Mouse (Mus musculus): Measurements from ENCODE around the gene Eva1c.
"Not testable (repeated sequence)": the region's sequence is repeated elsewhere in the genome, so short reads cannot be mapped to it uniquely, and the experiment has no call there.

Eva1c gene

GRCm38 (mm10) chr16:90826457-90826856 is at the start of gene Eva1c:
Eva1c (plus strand) TSS chr16:90826719.
- DNase-seq (ENCODE audit: low read depth, low spot score): no peak

GRCm38 (mm10) chr16:90779783-90780182 is 46.7 kb upstream of the Eva1c start:
- DNase-seq (ENCODE audit: low read depth, low spot score): no peak

- DNase-seq (ENCODE audit: low read depth, low spot score): no peak
Measured at GRCm38 (mm10) chr16:90783302-90783701, 43.2 kb upstream of the Eva1c start.

GRCm38 (mm10) chr16:90785257-90785656 is 41.3 kb upstream of the Eva1c start:
- DNase-seq (ENCODE audit: low read depth, low spot score): no peak

DNA sequence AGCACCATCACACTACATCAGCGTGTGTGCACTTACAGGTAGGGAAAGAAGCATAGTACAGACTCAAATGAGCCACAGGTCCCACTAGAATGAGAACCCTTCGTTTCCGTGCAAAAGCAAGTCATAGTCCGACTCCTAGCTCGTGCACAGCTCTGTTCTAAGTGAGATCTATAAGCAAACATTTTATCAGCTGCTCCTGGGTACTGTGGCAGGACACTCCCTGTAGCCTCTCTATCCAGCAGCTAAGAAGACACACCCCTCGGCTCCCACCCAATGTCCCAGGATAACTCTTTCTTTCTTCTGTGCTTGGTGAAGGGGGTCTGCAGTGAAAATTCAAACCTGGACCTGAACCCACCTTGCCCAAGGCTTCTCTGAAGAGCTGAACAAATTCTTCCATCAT is 37.9 kb upstream of the Eva1c start:
- no peak for DNase-seq (ENCODE audit: low read depth, low spot score)

- DNase-seq (ENCODE audit: low read depth, low spot score): no peak
Measured at GRCm38 (mm10) chr16:90790946-90791345, 35.6 kb upstream of the Eva1c start.

DNA sequence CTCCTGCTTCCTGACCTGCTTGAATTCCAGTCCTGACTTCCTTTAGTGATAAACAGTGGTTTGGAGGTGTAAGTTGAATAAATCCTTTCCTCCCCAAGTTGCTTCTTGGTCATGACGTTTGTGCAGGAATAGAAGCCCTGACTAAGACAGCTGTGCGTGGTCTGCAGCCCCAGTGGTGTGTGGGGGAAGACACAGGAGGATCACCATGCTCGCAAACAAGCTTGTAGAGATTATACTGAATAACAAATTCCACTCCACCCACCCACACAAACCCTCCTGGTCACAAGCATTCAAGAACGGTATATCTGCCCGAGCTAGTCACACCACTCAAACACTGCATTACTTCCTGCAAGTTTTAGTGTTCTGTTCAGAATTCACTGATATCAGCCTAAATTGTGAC is 34.5 kb upstream of the Eva1c start:
- no peak for DNase-seq (ENCODE audit: low read depth, low spot score)

DNA sequence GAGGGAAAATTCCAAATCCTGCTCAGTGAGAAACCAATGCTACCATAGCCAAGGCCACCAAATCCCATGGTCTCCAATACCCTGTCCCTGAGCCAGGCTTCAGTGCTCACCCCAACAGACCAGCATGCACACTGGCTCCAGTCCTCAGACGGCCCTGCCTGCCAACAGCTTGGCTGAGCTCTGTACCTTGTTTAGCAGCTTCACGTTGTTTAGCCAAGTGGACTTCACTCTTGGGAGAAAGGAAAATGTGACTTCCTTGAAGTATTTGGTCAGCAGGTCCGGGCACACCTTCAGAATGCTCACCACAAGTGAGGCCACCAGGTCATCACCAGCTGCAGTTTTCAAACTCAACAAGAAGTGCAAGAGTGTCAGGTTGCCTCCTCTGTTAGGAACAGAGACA is 34.0 kb upstream of the Eva1c start:
- no peak for DNase-seq (ENCODE audit: low read depth, low spot score)

- no peak for DNase-seq (ENCODE audit: low read depth, low spot score)
Measured at GRCm38 (mm10) chr16:90794708-90795107, 31.8 kb upstream of the Eva1c start.

DNA sequence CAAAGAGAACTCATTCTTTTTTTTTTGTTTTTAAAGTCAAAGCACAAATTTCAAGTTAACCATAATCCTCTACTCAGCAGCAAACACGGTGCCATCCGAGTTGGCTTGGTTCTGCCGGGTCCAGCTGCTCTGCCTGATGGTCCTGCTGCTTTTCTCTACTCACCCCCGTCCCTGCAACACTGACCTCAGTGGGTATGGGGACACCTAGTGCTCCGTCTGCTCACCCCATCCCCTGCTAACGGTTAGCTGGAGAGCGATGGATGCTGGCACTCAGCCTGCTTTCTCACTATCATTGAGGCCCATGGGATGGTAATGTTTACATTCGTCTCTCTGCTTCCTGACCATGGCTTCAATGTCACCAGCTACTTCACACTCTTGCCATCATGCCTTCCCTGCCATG is 28.1 kb upstream of the Eva1c start:
- DNase-seq (ENCODE audit: low read depth, low spot score): no peak

GRCm38 (mm10) chr16:90798848-90799247 is 27.7 kb upstream of the Eva1c start:
- no peak for DNase-seq (ENCODE audit: low read depth, low spot score)

- no peak for DNase-seq (ENCODE audit: low read depth, low spot score)
Measured at GRCm38 (mm10) chr16:90799840-90800239, 26.7 kb upstream of the Eva1c start.

DNA sequence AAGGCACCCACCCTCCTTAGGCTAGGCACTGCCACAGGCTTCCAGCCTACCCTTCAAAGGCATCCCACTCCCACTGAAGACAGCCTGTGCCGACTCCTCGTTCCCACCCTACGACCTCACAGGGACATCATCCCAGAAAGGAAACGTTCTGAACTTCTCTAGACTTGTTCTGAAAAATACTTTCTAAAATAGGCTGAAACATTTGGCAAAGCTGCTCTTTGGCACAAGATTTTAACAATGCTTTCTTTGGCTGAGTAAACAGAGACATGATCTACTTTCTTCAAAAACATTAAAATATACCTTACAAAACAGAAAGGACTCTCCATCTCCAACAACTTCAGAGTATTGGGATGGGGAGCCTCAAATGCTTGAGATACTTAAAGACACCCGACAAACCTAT is 25.3 kb upstream of the Eva1c start:
- no peak for DNase-seq (ENCODE audit: low read depth, low spot score)

DNA sequence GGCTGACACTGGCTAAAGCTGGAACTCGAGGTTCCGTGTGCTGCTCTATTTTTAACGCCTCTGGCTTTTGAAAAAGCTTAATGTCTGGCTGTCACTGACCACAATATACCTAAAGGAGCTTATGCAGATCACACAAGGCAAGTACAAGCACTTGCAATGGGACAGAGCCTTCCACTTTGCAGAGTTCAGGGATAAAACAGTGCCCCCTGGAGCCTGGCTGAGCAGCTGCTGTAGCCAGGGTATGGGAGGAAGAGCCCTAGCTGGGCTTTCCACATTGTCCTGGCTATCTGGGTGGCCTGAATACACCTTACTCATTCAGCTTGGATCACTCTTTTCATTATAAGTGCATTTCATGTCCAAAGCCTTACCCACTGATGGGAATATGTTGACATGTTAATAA is 24.6 kb upstream of the Eva1c start:
- no peak for DNase-seq (ENCODE audit: low read depth, low spot score)

GRCm38 (mm10) chr16:90804466-90804865 is 22.1 kb upstream of the Eva1c start:
- DNase-seq (ENCODE audit: low read depth, low spot score): no peak

DNA sequence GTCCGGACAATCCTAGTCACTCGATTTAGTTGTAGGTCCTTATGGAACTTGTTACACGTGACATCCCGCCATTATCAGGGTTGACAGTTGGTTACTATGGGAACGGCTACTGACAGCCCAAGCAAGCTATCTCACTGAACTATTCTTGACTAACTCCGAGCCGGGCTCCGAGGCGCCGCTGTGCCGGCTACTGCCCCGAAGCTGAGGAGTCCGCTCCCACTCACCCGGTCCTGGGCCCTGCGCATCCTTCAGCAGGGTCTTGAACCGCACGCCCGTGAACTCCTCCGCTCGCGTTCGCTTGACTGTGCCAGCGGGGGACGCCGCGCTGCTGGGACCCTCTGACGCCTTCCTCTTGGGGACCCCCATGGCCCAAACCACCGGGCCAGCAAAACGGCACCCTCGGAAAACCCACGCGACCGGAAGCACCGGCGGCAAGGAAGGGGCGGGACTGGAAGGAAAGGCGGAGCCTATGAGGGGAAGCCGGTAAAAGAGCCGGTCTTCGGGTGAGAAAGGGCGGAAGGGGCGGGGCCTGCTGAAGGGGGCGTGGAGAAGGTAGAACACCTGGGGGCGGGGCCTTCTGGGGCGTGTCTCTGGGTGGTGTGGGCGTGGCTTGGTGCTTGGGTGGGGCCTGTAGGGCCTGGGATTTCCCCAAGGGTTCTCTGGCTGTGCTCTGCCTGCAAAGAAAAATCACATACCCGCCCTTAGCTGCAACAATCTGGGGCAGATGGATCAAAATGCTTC is 16.4 kb upstream of the Eva1c start, which contains the start of gene Urb1:
TSS of gene Urb1 (minus strand) at position 439 of the 741 bp plus-strand sequence.
- peak; percentile 95 for DNase-seq (ENCODE audit: low read depth, low spot score)

DNA sequence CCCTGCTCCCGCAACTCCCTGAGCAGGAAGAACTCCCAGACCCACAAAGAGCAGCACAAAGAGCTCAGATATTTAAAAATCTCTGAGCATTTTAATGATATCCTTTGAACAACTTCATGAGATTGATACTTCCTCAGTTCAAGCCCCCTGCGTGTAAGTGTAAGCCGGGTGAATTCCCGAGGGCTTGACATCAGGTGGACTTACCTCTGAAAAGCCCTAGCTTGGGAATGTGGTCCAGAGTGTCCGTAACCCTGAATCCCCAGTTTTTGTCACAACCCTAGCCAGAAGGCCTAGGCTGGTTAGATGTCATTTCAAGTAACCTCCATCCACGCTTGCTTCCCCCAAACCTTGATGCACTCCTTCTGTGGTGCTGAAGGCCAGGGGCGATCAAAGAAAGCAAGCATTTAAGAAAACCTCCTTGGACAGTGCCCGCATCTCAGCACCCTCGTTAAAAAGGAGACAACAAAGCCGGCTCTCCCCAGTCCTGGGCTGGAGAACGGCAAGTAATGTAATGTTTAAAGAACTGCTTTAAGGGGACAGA is 15.7 kb upstream of the Eva1c start:
- no peak for DNase-seq (ENCODE audit: low read depth, low spot score)

DNA sequence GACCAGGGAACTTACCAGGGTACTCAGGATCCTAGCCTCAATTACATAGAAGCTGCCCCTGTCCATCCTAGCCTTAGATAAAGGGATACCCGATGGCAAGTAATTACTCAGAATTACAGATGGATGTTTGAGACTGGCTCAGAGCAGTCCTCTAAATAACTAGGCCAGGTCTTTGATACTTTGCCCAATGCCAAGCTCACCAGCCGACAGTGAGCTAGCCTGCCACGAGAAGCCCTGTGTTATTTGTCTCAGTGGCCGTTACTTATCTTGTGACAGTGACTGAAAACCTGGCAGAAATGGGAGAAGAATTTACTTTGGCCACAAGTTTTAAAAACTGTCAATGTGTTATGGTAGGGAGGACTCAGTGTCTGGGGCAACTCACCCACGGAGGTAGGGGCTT is 14.4 kb upstream of the Eva1c start:
- DNase-seq (ENCODE audit: low read depth, low spot score): no peak

DNA sequence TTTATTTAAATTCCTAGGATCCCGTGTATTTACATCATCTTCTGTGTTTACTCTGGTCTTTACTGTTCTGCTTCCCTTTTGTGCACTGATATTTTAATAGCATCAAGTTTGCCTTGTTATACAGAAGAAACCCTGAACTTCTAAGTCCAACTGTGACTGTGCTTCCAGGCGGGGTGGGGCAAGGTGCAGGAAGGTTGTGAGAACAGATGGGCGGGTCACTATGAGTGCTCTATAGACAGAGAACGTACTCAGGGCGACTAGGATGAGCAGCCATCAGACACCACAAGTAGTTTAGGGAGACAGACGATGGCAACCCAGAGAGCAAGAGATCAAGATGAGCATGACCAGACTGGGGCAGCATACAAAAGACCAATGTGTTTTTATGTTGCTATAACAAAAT is 6.2 kb upstream of the Eva1c start:
- no peak for DNase-seq (ENCODE audit: low read depth, low spot score)

- no peak for DNase-seq (ENCODE audit: low read depth, low spot score)
Measured at GRCm38 (mm10) chr16:90821046-90821697, 5.3 kb upstream of the Eva1c start.

DNA sequence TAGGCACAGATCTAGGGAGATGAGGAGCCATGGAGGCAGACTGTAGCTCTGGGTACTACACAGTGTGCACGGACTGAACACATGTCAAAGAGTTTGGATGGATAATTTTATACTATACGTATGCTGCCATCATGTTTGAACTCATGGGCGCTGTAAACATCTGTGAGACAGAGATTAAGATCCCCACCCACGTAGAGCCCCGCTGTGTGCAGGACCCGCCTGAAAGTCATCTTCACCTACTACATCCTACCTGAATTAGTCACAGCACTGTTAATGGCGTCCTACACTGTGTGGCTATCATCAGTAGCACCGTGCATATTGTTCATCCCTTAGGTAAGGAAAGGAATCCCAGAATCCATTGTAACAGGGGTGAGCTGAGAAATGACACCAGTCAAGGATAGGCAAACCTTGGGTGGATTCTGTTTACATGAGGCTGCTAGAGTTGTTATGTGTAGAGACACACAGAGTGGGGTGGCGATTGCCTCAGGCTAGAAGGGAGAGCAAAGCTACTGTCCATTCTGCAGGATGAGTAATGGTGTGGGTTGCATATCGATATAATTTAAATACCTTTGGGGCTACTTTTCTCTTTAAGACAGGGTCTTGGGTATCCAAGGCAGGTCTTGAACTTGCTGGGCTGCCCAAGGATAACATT is 4.1 kb upstream of the Eva1c start:
- DNase-seq (ENCODE audit: low read depth, low spot score): no peak

DNA sequence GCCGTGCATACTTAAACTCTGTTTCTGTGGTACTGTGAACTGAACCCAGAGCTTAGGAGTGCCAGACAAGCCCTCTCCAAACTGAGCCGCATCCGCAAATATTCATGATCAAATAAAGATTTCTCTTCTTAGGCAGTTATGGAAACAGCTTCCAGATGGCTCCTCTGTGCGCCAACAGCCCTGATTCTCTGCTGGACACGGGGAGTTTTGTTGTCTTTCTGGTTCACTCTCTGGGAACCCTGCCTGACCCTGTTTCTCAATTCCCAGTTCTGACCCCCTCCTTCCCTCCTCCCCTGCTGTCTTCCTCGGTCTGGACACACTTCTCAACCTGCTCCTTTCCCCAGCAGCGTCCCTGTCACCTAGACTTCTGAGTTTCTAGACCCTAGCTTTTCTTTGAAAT is 3.5 kb upstream of the Eva1c start:
- peak; percentile 44 for DNase-seq (ENCODE audit: low read depth, low spot score)

DNA sequence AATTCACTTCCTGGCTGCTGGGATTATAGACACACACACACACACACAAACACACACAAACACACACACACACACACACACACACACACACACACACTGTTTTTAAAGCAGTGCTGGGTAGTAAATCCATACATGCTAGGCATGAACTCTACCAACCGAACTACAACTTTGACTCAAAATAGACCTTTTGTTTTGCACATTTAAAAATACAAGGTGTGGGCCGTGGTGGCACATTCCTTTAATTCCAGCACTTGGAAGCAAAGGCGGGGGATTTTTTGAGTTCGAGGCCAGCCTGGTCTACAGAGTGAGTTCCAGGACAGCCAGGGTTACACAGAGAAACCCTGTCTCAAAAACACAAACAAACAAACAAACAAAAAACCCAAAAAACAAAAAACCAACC is 2.5 kb upstream of the Eva1c start:
- DNase-seq (ENCODE audit: low read depth, low spot score): not testable (repeated sequence)
